ENCODE assay signal across 11 mouse cellular contexts in the genomic region with DNA sequence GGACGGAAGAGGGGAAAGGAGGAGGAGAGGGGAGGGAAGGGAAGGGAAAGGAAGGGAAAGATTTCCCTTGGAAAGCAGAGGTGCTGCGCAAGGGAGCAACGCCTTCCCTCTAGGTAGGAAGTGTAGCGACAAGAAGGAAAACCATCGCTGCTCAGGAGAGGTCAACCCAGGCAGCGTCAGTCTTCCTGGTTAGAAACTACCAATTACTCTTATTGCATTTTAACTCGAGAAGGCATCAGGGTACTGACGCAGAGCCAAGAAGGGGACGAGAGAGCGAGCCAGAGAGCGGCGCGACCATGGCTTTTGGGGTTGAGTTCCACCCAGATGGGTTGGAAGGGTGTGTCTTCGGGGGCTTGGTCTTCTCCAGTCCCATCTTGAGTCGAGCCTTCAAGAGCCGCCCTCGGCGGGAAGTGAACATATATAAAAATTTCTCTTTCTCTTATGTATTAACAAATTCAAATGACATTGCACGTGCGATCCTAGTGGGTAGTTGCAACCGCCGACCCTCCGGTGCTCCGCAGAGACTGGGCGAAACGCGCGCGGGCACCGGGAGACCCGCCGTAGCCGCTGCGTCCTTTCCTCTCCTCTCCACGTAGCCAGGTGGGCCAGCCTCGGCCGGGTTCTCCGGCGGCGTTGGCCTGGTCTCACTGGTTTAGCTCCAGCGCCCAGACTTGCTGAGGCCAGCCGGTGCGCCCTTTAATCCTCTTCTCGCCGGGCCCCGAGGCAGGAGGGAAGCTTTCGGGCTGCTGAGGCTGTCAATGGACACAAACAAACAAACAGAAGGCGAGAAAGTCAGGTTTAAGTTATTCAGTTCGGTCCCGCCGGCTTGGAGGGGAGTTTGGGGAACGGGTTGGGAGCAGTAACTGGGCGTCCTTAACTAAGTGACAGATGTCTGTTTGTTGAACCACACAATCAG. TPM values are rescaled to one million over a fixed set of nuclear protein-coding genes. Genes with fewer than 3 reads are reported as not detected.
A peak's percentile ranks its signal among the peaks of the same experiment; 100 is the strongest.
DNase-seq lines count a peak whose midpoint lies in the region; ATAC-seq lines count a peak whose summit lies in the region.
"Had no signal": no experiment of that assay in that cellular context is flagged by ENCODE, and none has a peak within 500 bp of the region (broad histone marks: within the 10 kb centered on the region; RNA-seq: fewer than 3 reads in every experiment).

No protein-coding gene starts in this region.

- no peaks in the 10 kb centered on the region for H3K36me3 ChIP-seq in hindbrain, embryonic 13.5 days
- no peaks in the 10 kb centered on the region for H3K36me3 ChIP-seq in hindbrain, embryonic 14.5 days (replicated peaks; ENCODE audit: control insufficient read depth, insufficient read depth)
- H3K36me3 ChIP-seq in embryonic facial prominence, embryonic 10.5 days (replicated peaks) = no peaks in the 10 kb centered on the region
- no peaks in the 10 kb centered on the region for H3K36me3 ChIP-seq in midbrain, embryonic 13.5 days

- H3K4me2 ChIP-seq in hindbrain, embryonic 13.5 days = no peak overlapping the region
- no peak overlapping the region for H3K4me2 ChIP-seq in hindbrain, embryonic 14.5 days (replicated peaks)
- H3K4me2 ChIP-seq in midbrain, embryonic 13.5 days (replicated peaks) = peak overlapping the region; percentile 13; the same call in 1 of the 2 replicates

- peaks cover 20% of the 10 kb centered on the region for H3K4me1 ChIP-seq in hindbrain, embryonic 13.5 days (replicated peaks)
- H3K4me1 ChIP-seq in hindbrain, embryonic 14.5 days (replicated peaks; ENCODE audit: control insufficient read depth, insufficient read depth, low read length) = 0 out of 2 replicates have a peak, but pooled peaks cover 6% of the 10 kb centered on the region
- H3K4me1 ChIP-seq in embryonic facial prominence, embryonic 10.5 days = peaks cover 49% of the 10 kb centered on the region
- peaks cover 35% of the 10 kb centered on the region for H3K4me1 ChIP-seq in midbrain, embryonic 13.5 days (replicated peaks)

- H3K9ac ChIP-seq in hindbrain, embryonic 13.5 days = no peak overlapping the region
- H3K9ac ChIP-seq in hindbrain, embryonic 14.5 days = no peak overlapping the region
- H3K9ac ChIP-seq in midbrain, embryonic 13.5 days (replicated peaks) = no peak overlapping the region

- DNase-seq in cerebellum, postnatal 10 days = peak; percentile 46 to 50
- no peak for DNase-seq in cerebellum, adult 9-10 months
- no peak for DNase-seq in hindbrain, embryonic 14.5 days (ENCODE audit: low spot score)
- peak; percentile 66 for DNase-seq in embryonic facial prominence, embryonic 10.5 days (ENCODE audit: low spot score)
- no peak for DNase-seq in lung, postnatal 25 days (ENCODE audit: low spot score)

- no peaks in the 10 kb centered on the region for H3K9me3 ChIP-seq in hindbrain, embryonic 13.5 days
- no peaks in the 10 kb centered on the region for H3K9me3 ChIP-seq in hindbrain, embryonic 14.5 days (ENCODE audit: control insufficient read depth, low read length)
- H3K9me3 ChIP-seq in embryonic facial prominence, embryonic 10.5 days = no peaks in the 10 kb centered on the region
- H3K9me3 ChIP-seq in midbrain, embryonic 13.5 days = no peaks in the 10 kb centered on the region

- no peak for ATAC-seq in hindbrain, embryonic 13.5 days (ENCODE audit: low FRiP score)
- ATAC-seq in hindbrain, embryonic 14.5 days (ENCODE audit: low FRiP score) = no peak
- ATAC-seq in midbrain, embryonic 13.5 days = no peak
- ATAC-seq in granulocyte monocyte progenitor cell, adult 5-6 weeks (replicated peaks; ENCODE audit: poor library complexity, severe bottlenecking) = no peak
- ATAC-seq: inflammation-experienced regulatory T-cells, adult 6 months had no signal

- WGBS in hindbrain, embryonic 13.5 days = under 1% methylated on average over 53 of the region's 53 CpGs
- 2% methylated on average over 53 of the region's 53 CpGs for WGBS in hindbrain, embryonic 14.5 days
- WGBS in embryonic facial prominence, embryonic 10.5 days = under 1% methylated on average over 53 of the region's 53 CpGs
- WGBS in midbrain, embryonic 13.5 days = under 1% methylated on average over 52 of the region's 53 CpGs

- H3K27ac ChIP-seq in hindbrain, embryonic 13.5 days = no peak overlapping the region
- no peak overlapping the region for H3K27ac ChIP-seq in hindbrain, embryonic 14.5 days
- H3K27ac ChIP-seq in embryonic facial prominence, embryonic 10.5 days (replicated peaks) = peak overlapping the region; percentile 41
- no peak overlapping the region for H3K27ac ChIP-seq in midbrain, embryonic 13.5 days

- peaks cover 99% of the 10 kb centered on the region for H3K27me3 ChIP-seq in hindbrain, embryonic 13.5 days
- H3K27me3 ChIP-seq in hindbrain, embryonic 14.5 days (ENCODE audit: control insufficient read depth, insufficient read depth, low read length) = peaks cover 96% of the 10 kb centered on the region
- peaks cover 100% of the 10 kb centered on the region for H3K27me3 ChIP-seq in embryonic facial prominence, embryonic 10.5 days (replicated peaks; ENCODE audit: low read depth, poor library complexity, severe bottlenecking)
- H3K27me3 ChIP-seq in midbrain, embryonic 13.5 days = peaks cover 100% of the 10 kb centered on the region

- 0 out of 2 replicates have a peak overlapping the region, but pooled peaks have one; percentile 8 for H3K4me3 ChIP-seq in hindbrain, embryonic 13.5 days
- no peak overlapping the region for H3K4me3 ChIP-seq in hindbrain, embryonic 14.5 days (replicated peaks; ENCODE audit: low read length)
- peak overlapping the region; percentile 54 for H3K4me3 ChIP-seq in embryonic facial prominence, embryonic 10.5 days
- H3K4me3 ChIP-seq in midbrain, embryonic 13.5 days (replicated peaks) = 0 out of 2 replicates have a peak overlapping the region, but pooled peaks have one; percentile 6
- H3K4me3 ChIP-seq: erythroblast, embryonic 14.5 days had no signal

RNA-seq across cellular contexts. Expression of a gene that starts 3.4 kb away (rescaled TPM):
- polyA plus RNA-seq in hindbrain, embryonic 13.5 days (2015; fragmentation: Nextera tagmentation; extraction: Ambion mirVana) = not detected in 2 replicates
- not detected in 2 replicates for polyA plus RNA-seq in hindbrain, embryonic 14.5 days (2014; fragmentation: Nextera tagmentation; extraction: Ambion mirVana)
- polyA plus RNA-seq in embryonic facial prominence, embryonic 10.5 days (2016; fragmentation: Nextera tagmentation; extraction: Ambion mirVana) = 21.3 and 50.0 TPM in 2 replicates
- not detected in 2 replicates for polyA plus RNA-seq in midbrain, embryonic 13.5 days (2015; fragmentation: Nextera tagmentation; extraction: Ambion mirVana)
- total RNA-seq in granulocyte monocyte progenitor cell, adult 5-6 weeks (2014; fragmentation: Nextera tagmentation) = not detected in 2 replicates
- total RNA-seq in granulocyte monocyte progenitor cell, adult 5-6 weeks (2017) = not detected in 2 replicates
- total RNA-seq: left cerebral cortex, postnatal 10 days had no signal
- polyA plus RNA-seq: erythroblast, embryonic 14.5 days; inflammation-experienced regulatory T-cells, adult 6 months had no signal

RNA-seq across cellular contexts. Expression of a gene that starts 27.8 kb away (rescaled TPM):
- polyA plus RNA-seq in hindbrain, embryonic 13.5 days (2015; fragmentation: Nextera tagmentation; extraction: Ambion mirVana) = 7.2 and 8.4 TPM in 2 replicates
- 12.6 and 15.5 TPM in 2 replicates for polyA plus RNA-seq in hindbrain, embryonic 14.5 days (2014; fragmentation: Nextera tagmentation; extraction: Ambion mirVana)
- polyA plus RNA-seq in embryonic facial prominence, embryonic 10.5 days (2016; fragmentation: Nextera tagmentation; extraction: Ambion mirVana) = 12.3 and 13.2 TPM in 2 replicates
- 8.9 and 9.8 TPM in 2 replicates for polyA plus RNA-seq in midbrain, embryonic 13.5 days (2015; fragmentation: Nextera tagmentation; extraction: Ambion mirVana)
- total RNA-seq in granulocyte monocyte progenitor cell, adult 5-6 weeks (2014; fragmentation: Nextera tagmentation) = 9.7 and 14.0 TPM in 2 replicates
- total RNA-seq in granulocyte monocyte progenitor cell, adult 5-6 weeks (2017) = 13.3 and 21.9 TPM in 2 replicates

Comparison
In these comparisons a context has a peak if more than half of its experiments do, and no peak if none do; other contexts are left out.
1. DNase-seq: peak in cerebellum, postnatal 10 days (2 of 2) and embryonic facial prominence, embryonic 10.5 days (single experiment); none in cerebellum, adult 9-10 months (single experiment), hindbrain, embryonic 14.5 days (single experiment) and lung, postnatal 25 days (single experiment).
2. RNA of a gene that starts 3.4 kb away (polyA plus RNA-seq): 21.3 to 50.0 TPM in embryonic facial prominence, embryonic 10.5 days; not detected in hindbrain, embryonic 13.5 days, not detected in hindbrain, embryonic 14.5 days and not detected in midbrain, embryonic 13.5 days; every median in the first group is over 10 times any median in the second.